Mouse (Mus musculus): Measurements from ENCODE around the gene Rnft1.
"Not testable (repeated sequence)": the region's sequence is repeated elsewhere in the genome, so short reads cannot be mapped to it uniquely, and the experiment has no call there.

DNA sequence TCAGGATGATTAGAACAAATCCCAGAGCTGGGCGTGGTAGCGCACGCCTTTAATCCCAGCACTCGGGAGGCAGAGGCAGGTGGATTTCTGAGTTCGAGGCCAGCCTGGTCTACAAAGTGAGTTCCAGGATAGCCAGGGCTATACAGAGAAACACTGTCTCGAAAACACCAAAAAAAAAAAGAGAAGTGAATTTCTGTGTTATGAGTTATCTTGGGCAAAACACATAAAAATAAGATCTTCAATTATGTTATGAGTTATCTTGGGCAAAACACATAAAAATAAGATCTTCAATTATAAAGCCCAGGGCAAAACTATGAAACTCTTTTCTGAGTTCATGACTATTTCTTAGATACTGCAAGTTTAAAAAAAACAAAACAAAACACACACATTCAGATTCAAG, 48.8 kb downstream of the Rnft1 start:
- not testable (repeated sequence) for TF ChIP-seq CTCF (IDR thresholded peaks at IDR 0.05; ENCODE audit: insufficient read depth, low read length); POLR2A (IDR thresholded peaks at IDR 0.05; ENCODE audit: borderline replicate concordance, extremely low read depth, low read depth, low read length)
